Mouse (Mus musculus): ENCODE data around the gene Rab3gap2.

DNA sequence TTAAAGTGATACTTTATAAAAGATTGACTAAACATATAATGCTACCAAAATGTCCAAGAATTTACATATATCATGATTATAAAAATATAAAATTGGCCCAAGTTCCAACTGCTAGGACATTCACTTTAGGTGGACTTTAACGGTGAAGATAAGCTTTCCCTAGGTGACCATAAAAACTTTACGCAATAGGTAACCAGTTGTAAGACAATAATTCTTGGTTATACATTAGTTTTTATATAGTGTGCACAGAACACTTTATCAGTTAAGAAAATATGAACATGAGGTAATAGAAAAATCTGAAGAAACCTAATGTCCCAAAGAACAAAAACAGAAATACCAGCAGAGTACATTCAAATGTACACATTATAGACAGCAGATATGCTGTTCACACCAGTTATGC, 104.4 kb downstream of the Rab3gap2 start:
- TF ChIP-seq MAFK (IDR thresholded peaks at IDR 0.05; ENCODE audit: insufficient replicate concordance, low read length) (no peak), KAT2A (IDR thresholded peaks at IDR 0.05; ENCODE audit: insufficient replicate concordance, low read length) (no peak), POLR2A (IDR thresholded peaks at IDR 0.05; ENCODE audit: low read depth, low read length) (no peak), POLR2AphosphoS2 (IDR thresholded peaks at IDR 0.05; ENCODE audit: low read depth, low read length) (no peak), BHLHE40 (IDR thresholded peaks at IDR 0.05; ENCODE audit: low read depth, low read length) (no peak), CTCF (conservative IDR thresholded peaks at IDR 0.05 in 1 of 2, IDR thresholded peaks at IDR 0.05 in 1 of 2; ENCODE audit: low read depth in 2 of 2, low read length in 2 of 2) (no peak), ZC3H11A (IDR thresholded peaks at IDR 0.05; ENCODE audit: low read depth, low read length) (no peak), PAX5 (IDR thresholded peaks at IDR 0.05; ENCODE audit: low read length) (no peak), HCFC1 (IDR thresholded peaks at IDR 0.05; ENCODE audit: low read depth, low read length) (no peak), MYC (IDR thresholded peaks at IDR 0.05; ENCODE audit: low read depth, low read length) (no peak), EP300 (IDR thresholded peaks at IDR 0.05; ENCODE audit: low read length) (no peak)
